Mouse (Mus musculus) cerebellum, postnatal 14 days (tissue): ENCODE data around the gene Snorc.
"Not testable (repeated sequence)": the region's sequence is repeated elsewhere in the genome, so short reads cannot be mapped to it uniquely, and the experiment has no call there.

Experiments
- DNase-seq, 2 experiments: peaks; one replicate each; pipeline ENCODE4 v3.0.0; 2021; ENCODE audit warnings: mixed read lengths in 2 of 2

Gene Snorc

DNA sequence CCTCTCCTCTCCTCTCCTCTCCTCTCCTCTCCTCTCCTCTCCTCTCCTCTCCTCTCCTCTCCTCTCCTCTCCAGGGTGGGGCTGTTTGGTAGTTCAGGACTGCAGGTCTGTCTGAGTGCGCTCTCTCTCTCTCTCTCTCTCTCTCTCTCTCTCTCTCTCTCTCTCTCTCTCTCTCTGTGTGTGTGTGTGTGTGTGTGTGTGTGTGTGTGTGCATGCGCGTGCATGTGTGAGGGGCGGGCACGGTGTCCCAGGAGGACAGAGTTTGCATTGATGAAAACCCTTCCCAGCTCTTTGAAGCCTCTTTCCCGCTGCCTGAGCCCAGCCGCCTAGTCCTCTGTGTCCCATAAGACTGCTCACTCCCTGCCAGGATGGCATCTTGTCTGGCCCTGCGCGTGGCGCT is at the start of gene Snorc:
TSS of gene Snorc (plus strand) at position 301 of the 400 bp plus-strand sequence.
- DNase-seq: not testable (repeated sequence)

DNA sequence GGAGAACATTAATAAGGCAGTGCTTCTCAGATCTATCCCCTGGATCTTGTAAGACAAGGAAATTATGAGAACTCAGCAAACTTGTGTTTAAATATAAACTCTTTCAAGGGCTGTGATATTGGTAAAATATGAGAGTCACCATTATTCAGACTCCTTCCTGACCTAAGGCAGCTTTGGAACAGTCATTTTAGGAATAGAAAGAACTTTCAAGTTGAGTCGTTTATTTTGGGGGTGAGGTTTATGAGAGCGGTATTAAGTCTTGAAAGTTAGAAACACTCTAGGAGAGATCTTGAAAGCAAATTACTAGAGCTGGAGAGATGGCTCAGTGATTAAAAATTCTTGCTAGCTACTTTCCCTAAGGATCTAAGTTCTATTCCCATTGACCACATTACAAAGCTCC is 34.9 kb upstream of the Snorc start:
- DNase-seq: no peak

- DNase-seq: no peak
These were observed 33.5 kb upstream of the Snorc start for GRCm38 (mm10) chr1:87436583-87436982.

- DNase-seq: peak; percentile 81 to 87
These were observed 22.6 kb upstream of the Snorc start for GRCm38 (mm10) chr1:87447183-87448104.

- DNase-seq: no peak
These were observed 20.6 kb upstream of the Snorc start for GRCm38 (mm10) chr1:87449432-87449831.

- DNase-seq: no peak
These were observed 13.6 kb upstream of the Snorc start for GRCm38 (mm10) chr1:87456425-87456824.

- DNase-seq: no peak
These were observed 12.0 kb upstream of the Snorc start for GRCm38 (mm10) chr1:87458045-87458444.

GRCm38 (mm10) chr1:87459856-87460255 is 10.2 kb upstream of the Snorc start:
- not testable (repeated sequence) for DNase-seq

DNA sequence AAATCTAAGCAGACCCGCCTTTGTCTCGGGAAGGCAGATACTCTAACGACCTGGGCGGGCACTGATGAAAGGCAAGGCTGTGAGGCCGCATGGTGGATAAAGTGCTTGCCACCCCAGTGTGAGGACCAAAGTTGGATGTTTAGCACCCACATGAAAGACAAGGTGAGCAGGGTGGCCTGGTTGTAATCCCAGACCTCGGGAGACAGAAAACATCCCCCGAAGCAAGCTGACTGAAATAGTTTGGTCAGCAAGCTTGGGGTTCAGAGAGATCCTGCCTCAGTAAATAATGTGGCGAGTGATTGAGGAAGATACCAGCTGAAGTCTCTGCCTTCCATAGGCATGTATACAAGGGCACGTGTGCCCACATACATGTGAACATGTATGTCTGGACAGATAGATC is 2.6 kb upstream of the Snorc start:
- DNase-seq: no peak

- DNase-seq: peak in 1 of 2 experiments; percentile 46
These were observed 1.8 kb upstream of the Snorc start for GRCm38 (mm10) chr1:87468321-87468720.

GRCm38 (mm10) chr1:87471914-87472313 is 1.8 kb downstream of the Snorc start:
- DNase-seq: no peak

- DNase-seq: no peak
These were observed 2.5 kb downstream of the Snorc start for GRCm38 (mm10) chr1:87472576-87472975.

DNA sequence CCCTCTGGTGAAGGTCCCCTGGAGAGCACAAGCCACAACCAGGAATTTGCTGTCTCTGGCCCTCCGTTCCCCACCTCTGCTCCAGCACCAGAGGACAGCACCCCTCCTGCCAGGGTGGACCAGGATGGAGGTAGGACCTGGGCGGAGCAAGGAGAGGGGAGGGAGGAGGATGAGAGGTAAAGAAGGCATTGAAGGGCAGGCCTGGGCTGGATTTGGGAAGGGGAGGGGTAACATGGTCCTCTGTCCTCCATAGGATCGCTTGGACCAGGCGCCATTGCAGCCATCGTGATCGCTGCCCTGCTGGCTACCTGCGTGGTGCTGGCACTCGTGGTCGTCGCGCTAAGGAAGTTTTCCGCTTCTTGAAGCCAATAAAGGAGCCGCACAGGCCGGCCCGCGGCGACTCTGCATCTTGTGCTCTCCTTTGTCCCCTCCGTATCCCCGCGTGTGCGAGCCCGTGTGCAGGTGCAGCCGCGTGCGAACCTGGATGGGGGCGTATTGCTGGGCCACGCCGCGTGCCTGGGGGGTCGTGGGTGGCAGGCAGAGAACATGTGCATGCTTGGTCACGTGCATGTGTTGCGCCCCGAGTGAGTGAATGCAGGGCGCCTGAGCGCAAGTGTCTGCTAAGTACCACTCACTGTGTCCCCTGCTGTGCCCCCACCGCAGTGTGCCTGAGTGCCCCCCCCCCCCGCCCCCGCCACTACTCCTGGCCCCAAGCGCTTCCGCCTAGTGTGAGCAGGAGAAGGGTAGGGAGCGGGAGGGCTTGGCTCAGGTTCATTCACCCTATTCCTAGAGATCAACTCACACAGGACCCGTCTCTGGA is 5.2 kb downstream of the Snorc start:
- DNase-seq: no peak

DNA sequence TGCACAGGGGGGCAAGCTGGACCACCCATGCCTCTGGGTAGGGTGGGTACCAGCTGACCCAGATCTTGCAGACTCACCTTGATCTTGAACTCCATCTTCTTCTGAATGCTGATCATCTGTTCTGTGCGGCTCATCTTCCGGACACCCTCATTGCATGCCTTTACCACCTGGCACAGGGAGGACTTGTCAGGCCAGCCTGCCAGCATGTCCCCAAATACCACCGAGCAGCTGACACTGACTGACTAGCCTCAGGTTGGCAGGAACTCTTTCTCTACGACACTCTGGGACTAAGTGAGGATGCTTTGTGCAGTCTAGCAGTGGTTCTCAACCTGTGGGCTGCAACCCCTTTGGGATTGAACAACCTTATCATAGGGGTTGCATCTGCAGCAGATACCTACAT is 12.5 kb downstream of the Snorc start:
- DNase-seq: peak; percentile 64 to 78

GRCm38 (mm10) chr1:87486386-87486785 is 16.3 kb downstream of the Snorc start:
- peak; percentile 86 to 91 for DNase-seq

- no peak for DNase-seq
These were observed 22.2 kb downstream of the Snorc start for GRCm38 (mm10) chr1:87492285-87492684.

DNA sequence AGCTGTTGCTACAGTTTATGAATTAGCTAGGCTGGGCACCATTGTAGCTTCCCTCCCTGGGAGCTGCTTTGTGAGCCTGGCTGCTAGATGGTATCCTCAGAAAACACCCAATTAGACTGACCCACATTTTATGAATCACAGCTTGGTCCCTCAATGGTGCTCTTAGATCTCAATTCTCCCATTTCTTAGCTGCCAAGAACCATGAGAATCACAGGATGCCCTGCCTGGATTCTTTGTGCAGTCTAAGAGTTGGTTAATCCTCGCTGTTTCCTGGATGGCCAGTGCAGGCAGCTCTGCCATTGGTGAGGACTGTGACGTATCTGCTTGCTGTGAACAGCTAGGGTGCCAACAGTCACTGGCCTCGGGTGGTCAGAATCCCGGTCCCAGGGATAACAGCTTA is 23.5 kb downstream of the Snorc start:
- no peak for DNase-seq

DNA sequence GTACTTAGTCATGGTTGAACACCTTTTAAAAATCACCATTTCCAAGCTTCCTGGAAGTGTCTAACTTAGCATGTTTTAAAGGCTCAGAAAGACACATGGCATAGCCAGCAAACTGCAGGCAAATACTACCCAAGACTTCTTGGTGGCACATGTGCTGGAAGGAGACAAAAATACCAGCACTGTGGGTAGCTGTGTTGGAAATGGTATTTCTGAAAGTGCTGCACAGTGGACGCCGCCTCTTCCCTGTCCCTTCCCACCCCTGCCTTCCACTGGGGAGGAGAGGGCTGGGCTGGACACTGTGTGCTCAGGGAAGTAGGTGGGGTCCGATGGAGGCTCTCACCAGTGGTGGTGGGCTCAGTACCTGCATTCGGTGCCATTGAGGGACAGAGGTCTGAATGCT is 35.5 kb downstream of the Snorc start:
- DNase-seq: no peak

GRCm38 (mm10) chr1:87507857-87508256 is 37.8 kb downstream of the Snorc start:
- DNase-seq: no peak

- peak in 1 of 2 experiments; percentile 18 for DNase-seq
These were observed 38.8 kb downstream of the Snorc start for GRCm38 (mm10) chr1:87508591-87509560.

DNA sequence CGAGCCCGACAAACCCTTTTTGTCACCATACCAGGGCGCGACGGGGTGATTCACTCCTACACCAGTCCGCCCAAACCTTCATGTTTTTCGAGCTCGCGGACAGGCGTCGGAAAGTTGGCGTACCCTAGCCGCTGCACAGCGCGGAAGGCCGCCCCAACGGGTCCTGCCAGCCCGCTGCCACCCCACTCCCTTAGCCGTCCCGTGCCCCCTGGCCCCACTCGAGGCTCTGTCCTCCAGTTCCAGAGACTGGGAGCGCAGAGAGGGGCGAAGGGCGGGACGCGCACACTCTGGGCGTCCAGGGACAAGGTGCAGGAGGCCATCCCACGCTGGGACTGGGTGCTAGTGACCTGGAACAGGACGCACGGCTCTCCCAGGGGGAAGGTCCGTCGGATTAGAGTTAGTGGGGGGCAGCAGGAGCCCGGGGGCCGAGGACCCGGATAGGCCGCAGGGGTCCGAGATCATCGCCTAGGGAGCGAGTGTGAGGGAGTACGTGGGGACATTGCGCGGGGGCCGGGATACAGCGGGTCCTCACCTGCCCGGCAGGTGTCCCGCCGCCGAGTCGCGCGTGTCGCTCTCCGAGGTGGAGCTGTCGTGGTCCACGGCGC is 39.6 kb downstream of the Snorc start, which contains the start of gene Neu2:
TSS of gene Neu2 (plus strand) at position 329 of the 605 bp plus-strand sequence.
- DNase-seq: peak in 1 of 2 experiments; percentile 37

- DNase-seq: peak; percentile 65 to 69
These were observed 40.2 kb downstream of the Snorc start for GRCm38 (mm10) chr1:87510166-87510691.
